Mouse (Mus musculus) liver, postnatal 0 days (tissue): ENCODE results near the gene Tfe3.

Experiments
- CTCF ChIP-seq: sonication (generic); IDR thresholded peaks from 2 replicates; pipeline ENCODE4 v1.5.1; 2016; ENCODE audit warnings: antibody characterized with exemption, low read depth
- EP300 ChIP-seq: IDR thresholded peaks from 2 replicates; pipeline ENCODE4 v1.6.1; 2016; ENCODE audit warnings: antibody characterized with exemption, low read depth, mild to moderate bottlenecking

GRCm38 (mm10) chrX:7722282-7722611 is 40.1 kb upstream of the Tfe3 start:
- TF ChIP-seq CTCF (no peak), EP300 (0 out of 2 replicates have a peak, but pooled peaks have one; percentile 13)
